Mouse (Mus musculus): Measurements from ENCODE around the gene Zfp219. TPM values are rescaled to one million over a fixed set of nuclear protein-coding genes. Genes with fewer than 3 reads are reported as not detected.

The Zfp219 gene
- polyA plus RNA-seq, 1 experiment, result 25.9 TPM

GRCm38 (mm10) chr14:52015445-52016100 lies 5.0 kb downstream of the Zfp219 start, which contains the start of gene Tmem253:
Gene Tmem253, plus strand, starts transcription at chr14:52015658.
- no peak for TF ChIP-seq POLR2A (IDR thresholded peaks at IDR 0.05; ENCODE audit: borderline replicate concordance, control insufficient read depth, low read depth, low read length)
- no peak for TF ChIP-seq CTCF (IDR thresholded peaks at IDR 0.05; ENCODE audit: control insufficient read depth, insufficient read depth, low read length)
- peak within 1 kb of the TSS; percentile 78 for H3K4me3 ChIP-seq (replicated peaks; ENCODE audit: control insufficient read depth, low read depth, low read length)
- no peaks in the 10 kb centered on the region; the same call in 1 of the 2 replicates for H3K4me1 ChIP-seq (ENCODE audit: control insufficient read depth, insufficient read depth, low read length)
- H3K27ac ChIP-seq (ENCODE audit: control insufficient read depth, insufficient read depth, low read depth, low read length, poor library complexity), result no peak within 1 kb of the TSS
- 17% methylated on average over 6 of the region's 6 CpGs for WGBS

GRCm38 (mm10) chr14:52014761-52015311 lies 5.7 kb downstream of the Zfp219 start:
- Histone ChIP-seq H3K4me1 (ENCODE audit: control insufficient read depth, insufficient read depth, low read length) (no peaks in the 10 kb centered on the region; the same call in 1 of the 2 replicates), H3K27ac (ENCODE audit: control insufficient read depth, insufficient read depth, low read depth, low read length, poor library complexity) (no peak overlapping the region), H3K4me3 (replicated peaks; ENCODE audit: control insufficient read depth, low read depth, low read length) (peak overlapping the region; percentile 78)
- peak; percentile 49; the same call in 1 of the 2 replicates for TF ChIP-seq POLR2A (IDR thresholded peaks at IDR 0.05; ENCODE audit: borderline replicate concordance, control insufficient read depth, low read depth, low read length)
- no peak for TF ChIP-seq CTCF (IDR thresholded peaks at IDR 0.05; ENCODE audit: control insufficient read depth, insufficient read depth, low read length)
- WGBS, result 1% methylated on average over 28 of the region's 28 CpGs

GRCm38 (mm10) chr14:52014271-52014760 lies 6.2 kb downstream of the Zfp219 start:
- WGBS, result 2% methylated on average over 22 of the region's 80 CpGs
- H3K4me1 ChIP-seq (ENCODE audit: control insufficient read depth, insufficient read depth, low read length), result no peaks in the 10 kb centered on the region; the same call in 1 of the 2 replicates
- no peak overlapping the region for H3K27ac ChIP-seq (ENCODE audit: control insufficient read depth, insufficient read depth, low read depth, low read length, poor library complexity)
- TF ChIP-seq POLR2A (IDR thresholded peaks at IDR 0.05; ENCODE audit: borderline replicate concordance, control insufficient read depth, low read depth, low read length) (no peak), CTCF (IDR thresholded peaks at IDR 0.05; ENCODE audit: control insufficient read depth, insufficient read depth, low read length) (no peak)
- no peak overlapping the region for H3K4me3 ChIP-seq (replicated peaks; ENCODE audit: control insufficient read depth, low read depth, low read length)

- TF ChIP-seq POLR2A (IDR thresholded peaks at IDR 0.05; ENCODE audit: borderline replicate concordance, control insufficient read depth, low read depth, low read length) (no peak), CTCF (IDR thresholded peaks at IDR 0.05; ENCODE audit: control insufficient read depth, insufficient read depth, low read length) (no peak)
- no peaks in the 10 kb centered on the region; the same call in 1 of the 2 replicates for H3K4me1 ChIP-seq (ENCODE audit: control insufficient read depth, insufficient read depth, low read length)
- WGBS, result 9% methylated on average over 21 of the region's 24 CpGs
- H3K27ac ChIP-seq (ENCODE audit: control insufficient read depth, insufficient read depth, low read depth, low read length, poor library complexity), result no peak overlapping the region
- H3K4me3 ChIP-seq (replicated peaks; ENCODE audit: control insufficient read depth, low read depth, low read length), result peak overlapping the region; percentile 26
Observed at GRCm38 (mm10) chr14:52013771-52014219, 6.7 kb downstream of the Zfp219 start.

- no peak overlapping the region for H3K4me3 ChIP-seq (replicated peaks; ENCODE audit: control insufficient read depth, low read depth, low read length)
- H3K4me1 ChIP-seq (ENCODE audit: control insufficient read depth, insufficient read depth, low read length), result no peaks in the 10 kb centered on the region; the same call in 1 of the 2 replicates
- WGBS, result 80% methylated on average over 8 of the region's 8 CpGs
- H3K27ac ChIP-seq (ENCODE audit: control insufficient read depth, insufficient read depth, low read depth, low read length, poor library complexity), result no peak overlapping the region
- TF ChIP-seq CTCF (IDR thresholded peaks at IDR 0.05; ENCODE audit: control insufficient read depth, insufficient read depth, low read length) (no peak), POLR2A (IDR thresholded peaks at IDR 0.05; ENCODE audit: borderline replicate concordance, control insufficient read depth, low read depth, low read length) (no peak)
Observed at GRCm38 (mm10) chr14:52013021-52013610, 7.4 kb downstream of the Zfp219 start.

- no peak overlapping the region for H3K27ac ChIP-seq (ENCODE audit: control insufficient read depth, insufficient read depth, low read depth, low read length, poor library complexity)
- H3K4me3 ChIP-seq (replicated peaks; ENCODE audit: control insufficient read depth, low read depth, low read length), result no peak overlapping the region
- 87% methylated on average over 5 of the region's 5 CpGs for WGBS
- no peaks in the 10 kb centered on the region; the same call in 1 of the 2 replicates for H3K4me1 ChIP-seq (ENCODE audit: control insufficient read depth, insufficient read depth, low read length)
- no peak for TF ChIP-seq POLR2A (IDR thresholded peaks at IDR 0.05; ENCODE audit: borderline replicate concordance, control insufficient read depth, low read depth, low read length)
- TF ChIP-seq CTCF (IDR thresholded peaks at IDR 0.05; ENCODE audit: control insufficient read depth, insufficient read depth, low read length), result no peak
Observed at GRCm38 (mm10) chr14:52012553-52012952, 8.0 kb downstream of the Zfp219 start.

GRCm38 (mm10) chr14:52012085-52012484 lies 8.4 kb downstream of the Zfp219 start:
- Histone ChIP-seq H3K27ac (ENCODE audit: control insufficient read depth, insufficient read depth, low read depth, low read length, poor library complexity) (no peak overlapping the region), H3K4me1 (ENCODE audit: control insufficient read depth, insufficient read depth, low read length) (no peaks in the 10 kb centered on the region; the same call in 1 of the 2 replicates), H3K4me3 (replicated peaks; ENCODE audit: control insufficient read depth, low read depth, low read length) (no peak overlapping the region)
- 74% methylated on average over 4 of the region's 4 CpGs for WGBS
- TF ChIP-seq CTCF (IDR thresholded peaks at IDR 0.05; ENCODE audit: control insufficient read depth, insufficient read depth, low read length) (no peak), POLR2A (IDR thresholded peaks at IDR 0.05; ENCODE audit: borderline replicate concordance, control insufficient read depth, low read depth, low read length) (no peak)

GRCm38 (mm10) chr14:52011683-52012082 lies 8.8 kb downstream of the Zfp219 start:
- Histone ChIP-seq H3K4me1 (ENCODE audit: control insufficient read depth, insufficient read depth, low read length) (no peaks in the 10 kb centered on the region; the same call in 1 of the 2 replicates), H3K27ac (ENCODE audit: control insufficient read depth, insufficient read depth, low read depth, low read length, poor library complexity) (no peak overlapping the region), H3K4me3 (replicated peaks; ENCODE audit: control insufficient read depth, low read depth, low read length) (no peak overlapping the region)
- TF ChIP-seq POLR2A (IDR thresholded peaks at IDR 0.05; ENCODE audit: borderline replicate concordance, control insufficient read depth, low read depth, low read length) (no peak), CTCF (IDR thresholded peaks at IDR 0.05; ENCODE audit: control insufficient read depth, insufficient read depth, low read length) (no peak)
- 67% methylated on average over 1 of the region's 1 CpGs for WGBS

Data from bone marrow, adult 2 months (tissue).